Mouse (Mus musculus): ENCODE data around the gene Rgs17.
"Not testable (repeated sequence)": the region's sequence is repeated elsewhere in the genome, so short reads cannot be mapped to it uniquely, and the experiment has no call there.

Gene Rgs17

GRCm38 (mm10) chr10:5922294-5922828 lies at the start of gene Rgs17:
Gene Rgs17 (minus strand): TSS chr10:5922400.
- peak; percentile 78 for DNase-seq (ENCODE audit: low spot score)

- no peak for DNase-seq (ENCODE audit: low spot score)
These were observed 45.5 kb upstream of the Rgs17 start for GRCm38 (mm10) chr10:5967655-5968054.

GRCm38 (mm10) chr10:5953787-5954186 lies 31.6 kb upstream of the Rgs17 start:
- not testable (repeated sequence) for DNase-seq (ENCODE audit: low spot score)

GRCm38 (mm10) chr10:5924261-5924660 lies 2.1 kb upstream of the Rgs17 start:
- DNase-seq (ENCODE audit: low spot score): no peak

GRCm38 (mm10) chr10:5923096-5923495 lies 896 bp upstream of the Rgs17 start:
- peak; percentile 43 for DNase-seq (ENCODE audit: low spot score)

GRCm38 (mm10) chr10:5921771-5922170 lies 429 bp downstream of the Rgs17 start:
- no peak for DNase-seq (ENCODE audit: low spot score)

GRCm38 (mm10) chr10:5921031-5921551 lies 1.1 kb downstream of the Rgs17 start:
- DNase-seq (ENCODE audit: low spot score): peak; percentile 43

GRCm38 (mm10) chr10:5904399-5904798 lies 17.8 kb downstream of the Rgs17 start:
- DNase-seq (ENCODE audit: low spot score): no peak

- no peak for DNase-seq (ENCODE audit: low spot score)
These were observed 20.4 kb downstream of the Rgs17 start for GRCm38 (mm10) chr10:5901777-5902176.

GRCm38 (mm10) chr10:5900731-5901130 lies 21.5 kb downstream of the Rgs17 start:
- no peak for DNase-seq (ENCODE audit: low spot score)

GRCm38 (mm10) chr10:5877106-5877505 lies 45.1 kb downstream of the Rgs17 start:
- DNase-seq (ENCODE audit: low spot score): no peak

- no peak for DNase-seq (ENCODE audit: low spot score)
These were observed 51.1 kb downstream of the Rgs17 start for GRCm38 (mm10) chr10:5871081-5871480.

- no peak for DNase-seq (ENCODE audit: low spot score)
These were observed 54.1 kb downstream of the Rgs17 start for GRCm38 (mm10) chr10:5867981-5868552.

- no peak for DNase-seq (ENCODE audit: low spot score)
These were observed 56.2 kb downstream of the Rgs17 start for GRCm38 (mm10) chr10:5865996-5866395.

- no peak for DNase-seq (ENCODE audit: low spot score)
These were observed 59.5 kb downstream of the Rgs17 start for GRCm38 (mm10) chr10:5862669-5863068.

- no peak for DNase-seq (ENCODE audit: low spot score)
These were observed 61.4 kb downstream of the Rgs17 start for GRCm38 (mm10) chr10:5860849-5861248.

GRCm38 (mm10) chr10:5859729-5860128 lies 62.5 kb downstream of the Rgs17 start:
- DNase-seq (ENCODE audit: low spot score): peak; percentile 22

GRCm38 (mm10) chr10:5857996-5858549 lies 64.1 kb downstream of the Rgs17 start:
- DNase-seq (ENCODE audit: low spot score): no peak

GRCm38 (mm10) chr10:5853290-5853868 lies 68.8 kb downstream of the Rgs17 start:
- DNase-seq (ENCODE audit: low spot score): no peak

GRCm38 (mm10) chr10:5846939-5847338 lies 75.3 kb downstream of the Rgs17 start:
- no peak for DNase-seq (ENCODE audit: low spot score)

- peak; percentile 78 for DNase-seq (ENCODE audit: low spot score)
These were observed 80.8 kb downstream of the Rgs17 start for GRCm38 (mm10) chr10:5841369-5841768.

GRCm38 (mm10) chr10:5826336-5827025 lies 95.7 kb downstream of the Rgs17 start:
- no peak for DNase-seq (ENCODE audit: low spot score)

GRCm38 (mm10) chr10:5824779-5825178 lies 97.4 kb downstream of the Rgs17 start:
- peak; percentile 79 for DNase-seq (ENCODE audit: low spot score)

Measured in retina, embryonic 14.5 days (tissue).